Mouse (Mus musculus) small intestine, adult 2 months (tissue): ENCODE measurements around the gene Dact3.

Experiments
- CTCF ChIP-seq: fragments of 200-500 bp; IDR thresholded peaks from 2 replicates; pipeline ENCODE4 v1.5.1; 2012; ENCODE audit warnings: low read depth, mild to moderate bottlenecking, control low read depth, inconsistent platforms, low read length, moderate library complexity, mixed read lengths; ENCODE audit not compliant: insufficient replicate concordance, insufficient read length; ENCODE audit errors: extremely low read depth
- POLR2A ChIP-seq: fragments of 200-500 bp; IDR thresholded peaks from 2 replicates; pipeline ENCODE4 v1.6.1; 2012; ENCODE audit warnings: low read depth, mild to moderate bottlenecking, control low read depth, inconsistent platforms, low read length, moderate library complexity

DNA sequence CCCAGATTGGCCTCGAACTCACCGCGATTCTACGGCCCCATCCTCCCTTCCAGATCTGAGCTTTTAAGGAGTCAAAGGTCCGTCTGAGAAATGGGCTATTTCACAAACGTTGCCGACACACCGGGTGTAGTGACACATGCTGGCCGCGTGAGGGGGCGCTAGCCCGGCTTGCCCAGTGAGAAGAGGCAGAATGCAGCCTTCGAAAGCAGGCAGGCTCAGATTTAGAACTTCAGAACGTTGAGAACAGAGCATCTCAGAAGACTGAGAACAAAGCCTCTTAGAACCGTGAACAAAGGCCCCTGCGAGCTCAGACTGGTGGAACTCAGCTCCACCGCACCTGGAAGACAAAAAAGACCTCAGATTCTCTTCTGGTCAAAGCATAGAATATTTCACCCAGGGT lies 927 bp upstream of the Dact3 start:
- TF ChIP-seq CTCF = peak; percentile 94
- TF ChIP-seq POLR2A = 0 out of 2 replicates have a peak, but pooled peaks have one; percentile 16
